Mouse (Mus musculus) left cerebral cortex, postnatal 4 days (tissue): ENCODE measurements at regions not wholly inside any gene's neighbourhood (a gene's known extent, or its start where the extent isn't known, plus 50 kb on each side); places are given as distances from the start of the nearest gene placed in this dataset.
A peak's percentile ranks its signal among the peaks of the same experiment; 100 is the strongest.

Experiments
- DNase-seq: peaks from one replicate; pipeline ENCODE4 v3.0.0-alpha.2; 2022
- intact Hi-C: fragments of 180-260 bp; cut with DNase I; formaldehyde crosslinking; loops from one replicate; pipeline ENCODE4 v1.15.1; 2025

GRCm38 (mm10) chrX:11387200-11387940 is 59.7 kb downstream of the H2al1j start:
- intact Hi-C loops = no loop called here

DNA sequence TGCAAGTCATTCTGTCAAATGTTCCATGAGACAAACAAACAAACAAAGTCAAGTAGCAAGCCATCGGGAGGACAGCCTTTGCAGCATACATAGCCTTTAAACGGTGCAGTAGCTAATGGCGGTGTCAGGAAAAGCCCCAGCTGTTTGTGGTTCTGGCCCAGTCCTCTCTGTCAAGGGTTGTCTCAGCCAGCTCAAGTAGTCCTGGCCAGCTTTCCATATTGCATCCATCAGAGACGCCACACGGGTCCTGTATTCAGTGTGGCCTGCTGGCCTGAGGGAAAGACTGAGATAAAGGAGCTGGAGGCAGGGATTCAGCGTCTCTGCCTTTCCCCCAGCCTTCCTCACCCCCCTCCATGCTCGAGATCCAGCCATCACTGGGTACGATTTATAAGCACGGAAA is 61.2 kb downstream of the H2al1j start:
- intact Hi-C loops = no loop called here
- DNase-seq = no peak

More at GRCm38 (mm10) chrX:11387200-11387940, 59.7 kb downstream of the H2al1j start:
- DNase-seq = peak; percentile 27

DNA sequence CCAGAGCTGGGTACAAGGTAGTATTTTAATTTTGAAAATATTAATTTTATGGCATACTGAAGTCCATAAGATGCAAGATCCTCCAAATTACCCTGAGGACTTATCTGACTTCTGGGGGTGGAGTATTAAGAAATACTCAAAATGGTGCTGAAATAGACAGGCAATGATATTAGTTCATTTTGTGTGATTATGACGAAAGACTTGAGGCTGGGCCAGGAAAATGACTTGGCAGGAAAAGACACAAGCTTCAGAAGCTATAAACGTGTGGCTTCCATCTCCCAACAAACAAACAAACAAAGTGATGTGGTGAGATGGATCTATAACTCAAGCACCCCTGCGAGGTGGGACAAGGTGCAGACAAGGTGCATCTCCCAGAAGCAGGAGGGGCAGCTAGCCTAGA is 72.8 kb downstream of the H2al1j start:
- intact Hi-C loops = no loop called here
- no peak for DNase-seq

DNA sequence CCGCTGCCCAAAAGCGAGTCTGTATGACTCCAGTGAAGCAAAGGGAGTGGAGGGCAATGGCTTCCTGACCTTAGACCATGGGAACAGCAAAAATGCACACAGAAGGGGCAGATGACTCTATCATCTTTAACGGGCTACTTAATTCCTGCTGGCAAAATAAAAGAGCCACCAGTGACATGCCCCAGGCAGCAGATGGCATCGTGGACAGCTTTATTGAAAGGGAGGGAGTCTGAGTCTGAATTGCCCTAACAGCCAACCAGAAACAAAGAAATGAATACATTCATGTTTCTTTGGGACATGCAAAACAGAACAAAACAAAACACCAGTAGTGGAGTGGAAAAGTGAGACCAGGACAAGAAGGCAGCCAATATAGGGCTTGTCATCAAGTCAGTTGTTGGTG is 76.7 kb downstream of the H2al1j start:
- DNase-seq = peak; percentile 12
- intact Hi-C loops = no loop called here

GRCm38 (mm10) chrX:11412316-11412826 is 84.7 kb downstream of the H2al1j start:
- no peak for DNase-seq
- intact Hi-C loops = no loop called here

DNA sequence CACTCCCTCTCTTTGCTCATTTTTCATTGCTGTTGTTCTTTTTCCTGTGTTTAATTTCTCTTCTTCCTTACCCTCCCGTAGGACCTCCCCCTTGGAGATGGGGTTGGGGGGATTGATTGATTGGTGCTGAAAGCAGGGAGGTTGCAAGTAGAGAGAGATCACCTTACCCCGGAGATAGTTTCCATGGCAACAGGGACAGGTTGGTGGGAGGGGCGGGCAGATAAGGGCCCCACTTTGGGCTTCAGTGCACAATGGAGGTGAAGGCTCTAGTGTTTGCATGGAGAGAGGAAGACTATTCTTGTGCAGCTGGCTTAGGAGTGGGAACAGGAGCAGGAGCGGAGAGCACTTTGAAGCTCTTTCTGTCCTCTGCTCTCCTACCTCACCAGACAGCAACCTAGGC is 88.0 kb downstream of the H2al1j start:
- no peak for DNase-seq
- intact Hi-C loops = no loop called here

- no peak for DNase-seq
- intact Hi-C loops = no loop called here
Observed at GRCm38 (mm10) chrX:11416510-11416909, 88.9 kb downstream of the H2al1j start.

- intact Hi-C loops = no loop called here
- no peak for DNase-seq
Observed at GRCm38 (mm10) chrX:11417861-11418260, 90.2 kb downstream of the H2al1j start.

DNA sequence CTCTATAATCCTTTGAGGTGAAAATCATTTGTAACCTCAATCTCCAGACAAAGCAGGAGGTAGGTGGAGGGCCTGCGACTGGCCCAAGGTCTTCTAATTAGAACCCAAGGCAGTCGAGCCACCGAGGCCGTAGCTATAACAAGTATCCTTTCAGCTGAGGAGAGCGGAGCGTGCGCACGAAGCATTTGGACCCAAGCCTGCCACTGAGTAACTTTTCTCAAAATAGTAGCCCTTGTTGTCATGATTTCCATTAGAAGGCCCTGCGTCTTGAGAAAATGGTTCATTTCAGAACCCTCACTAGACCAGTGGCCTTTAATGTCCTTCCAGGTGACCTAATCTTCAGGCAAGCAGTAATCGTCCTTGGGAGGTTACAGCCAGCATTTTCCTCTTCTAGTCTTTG is 90.6 kb downstream of the H2al1j start:
- DNase-seq = no peak
- intact Hi-C loops = no loop called here

GRCm38 (mm10) chrX:11419162-11419631 is 91.6 kb downstream of the H2al1j start:
- intact Hi-C loops = no loop called here
- no peak for DNase-seq

- intact Hi-C loops = no loop called here
- no peak for DNase-seq
Observed at GRCm38 (mm10) chrX:11432403-11433004, 104.9 kb downstream of the H2al1j start.

DNA sequence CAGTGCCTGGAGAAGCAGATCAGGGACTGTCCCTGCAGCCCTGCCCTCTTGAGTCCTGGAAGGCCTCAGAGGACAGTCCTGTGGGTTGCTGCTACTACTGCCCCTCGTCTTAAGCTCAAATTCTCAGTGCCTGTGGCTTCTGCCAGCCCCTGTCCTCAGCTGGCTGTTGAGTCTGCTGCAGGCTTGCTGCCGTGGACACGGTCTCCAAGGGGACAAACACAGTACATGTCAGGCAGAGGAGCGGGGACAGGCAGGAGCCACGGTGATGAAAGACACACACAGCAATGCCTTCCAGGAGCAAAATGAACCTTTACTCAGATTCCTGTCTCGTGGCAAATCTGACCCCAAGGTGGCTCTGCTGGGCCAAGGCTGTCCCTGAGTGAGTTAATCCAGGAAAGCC is 107.7 kb downstream of the H2al1j start:
- intact Hi-C loops = no loop called here
- DNase-seq = no peak

DNA sequence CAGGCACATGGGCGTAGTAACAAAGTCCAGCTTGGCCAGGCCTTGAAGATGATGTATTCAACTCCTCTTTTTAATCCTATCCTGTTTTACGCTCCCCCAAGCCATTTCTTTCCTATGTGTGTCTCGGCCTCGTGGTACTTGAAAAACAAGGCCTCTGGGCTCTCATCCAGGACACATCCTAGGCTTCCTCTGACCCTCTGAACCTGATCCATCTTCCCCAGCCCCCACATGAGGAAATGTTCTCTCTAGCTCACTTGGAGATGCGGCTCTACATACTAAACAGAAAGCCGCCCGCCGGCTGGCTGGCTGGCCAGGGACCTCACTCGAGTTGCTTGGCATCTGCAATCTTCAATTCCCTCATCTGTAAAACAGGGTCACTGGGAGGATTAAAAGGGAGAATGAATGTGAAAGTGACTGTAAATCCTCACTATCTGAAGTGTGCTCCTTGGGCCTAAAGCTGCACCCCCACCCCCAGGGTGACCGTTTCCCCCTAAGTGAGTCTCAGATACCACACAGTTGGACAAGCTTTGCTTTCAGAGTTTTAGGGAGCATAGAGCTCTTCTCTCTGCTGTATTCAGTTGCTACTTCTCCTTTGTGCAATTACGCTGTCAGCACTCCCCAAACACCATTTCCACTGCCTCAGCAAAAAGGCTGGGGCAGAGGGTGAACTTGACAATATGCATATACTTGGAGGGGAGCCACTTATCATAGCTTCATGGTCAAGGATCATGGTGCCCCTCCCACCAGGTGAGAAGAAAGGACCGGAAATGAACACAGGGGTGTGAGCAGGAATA is 109.7 kb downstream of the H2al1j start:
- DNase-seq = peak; percentile 24
- intact Hi-C loops = no loop called here

GRCm38 (mm10) chrX:11443543-11443942 is 115.9 kb downstream of the H2al1j start:
- no peak for DNase-seq
- intact Hi-C loops = no loop called here

- intact Hi-C loops = no loop called here
- DNase-seq = peak; percentile 48
Observed at GRCm38 (mm10) chrX:11444261-11444725, 116.7 kb downstream of the H2al1j start.

DNA sequence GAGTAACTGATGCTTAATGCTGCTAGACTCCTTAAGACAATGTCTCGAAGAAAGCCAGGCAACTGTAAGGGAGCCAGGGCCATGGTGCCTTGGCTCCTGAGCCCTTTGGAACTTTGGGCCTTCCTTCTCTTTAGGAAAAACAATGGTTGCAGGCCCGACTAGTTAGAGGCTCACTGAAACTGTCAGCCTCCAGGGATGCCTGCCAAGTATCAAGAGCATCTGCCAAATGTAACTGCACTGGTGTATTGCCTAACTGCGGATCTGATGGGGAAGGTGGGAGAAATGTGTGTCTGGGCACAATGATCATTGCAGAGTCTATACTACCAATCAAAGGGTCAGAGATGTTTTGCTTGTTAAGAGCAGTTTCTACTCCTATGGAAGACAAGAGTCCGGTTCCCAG is 121.1 kb downstream of the H2al1j start:
- DNase-seq = peak; percentile 47
- intact Hi-C loops = no loop called here

- intact Hi-C loops = no loop called here
- no peak for DNase-seq
Observed at GRCm38 (mm10) chrX:11458521-11458920, 130.9 kb downstream of the H2al1j start.

GRCm38 (mm10) chrX:11463955-11464511 is 136.4 kb downstream of the H2al1j start:
- no peak for DNase-seq
- intact Hi-C loops = no loop called here

DNA sequence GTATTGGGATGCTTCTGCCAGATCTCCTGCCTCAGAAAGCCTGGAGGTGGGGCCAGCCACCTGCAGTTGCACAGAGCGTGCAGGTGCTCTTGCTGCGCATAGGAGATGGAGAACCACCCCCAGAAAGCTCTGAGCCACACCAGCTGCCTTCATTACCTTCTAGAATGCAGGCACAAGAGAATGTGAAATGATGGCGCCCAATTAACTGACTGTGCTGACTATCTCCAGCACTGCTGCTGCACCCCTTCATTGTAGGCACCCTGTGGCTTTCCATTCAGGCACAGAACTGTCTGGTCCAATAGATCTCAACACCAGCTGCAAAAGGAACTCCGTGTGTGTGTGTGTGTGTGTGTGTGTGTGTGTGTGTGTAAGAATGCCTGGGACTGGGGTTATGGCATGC is 138.6 kb downstream of the H2al1j start:
- no peak for DNase-seq
- intact Hi-C loops = no loop called here

- intact Hi-C loops = no loop called here
- peak; percentile 67 for DNase-seq
Observed at GRCm38 (mm10) chrX:11479696-11480339, 152.2 kb downstream of the H2al1j start.
